Mouse (Mus musculus) spleen, adult 2 months (tissue): ENCODE measurements at regions not wholly inside any gene's neighbourhood (a gene's known extent, or its start where the extent isn't known, plus 50 kb on each side); places are given as distances from the start of the nearest gene placed in this dataset.

ENCODE experiments used
- DNase-seq, 2 experiments: peaks; one replicate each; pipeline versions ENCODE4 v3.0.0 to v3.0.0-alpha.2; 2012 to 2021; ENCODE audit warnings: low spot score in 2 of 2, low read depth in 1 of 2
- H3K27ac ChIP-seq: fragments of 200-500 bp; 2 replicates; pipeline ENCODE4 v1.5.1; 2012; ENCODE audit warnings: low read length, inconsistent platforms; ENCODE audit not compliant: insufficient read depth
- H3K27me3 ChIP-seq: fragments of 200-500 bp; 2 replicates; pipeline ENCODE4 v1.6.1; 2012; ENCODE audit warnings: mild to moderate bottlenecking, moderate library complexity, low read length, inconsistent platforms; ENCODE audit not compliant: control insufficient read depth, insufficient read depth
- H3K36me3 ChIP-seq: fragments of 200-500 bp; 2 replicates; pipeline ENCODE4 v1.6.1; 2012; ENCODE audit warnings: mild to moderate bottlenecking, low read length, inconsistent platforms; ENCODE audit not compliant: control insufficient read depth, insufficient read depth
- H3K4me1 ChIP-seq: fragments of 200-500 bp; 2 replicates; pipeline ENCODE4 v1.6.1; 2011; ENCODE audit warnings: inconsistent platforms; ENCODE audit not compliant: control insufficient read depth, insufficient read depth, insufficient read length
- H3K4me3 ChIP-seq: fragments of 200-500 bp; 2 replicates; pipeline ENCODE4 v1.5.1; 2011; ENCODE audit warnings: mild to moderate bottlenecking, inconsistent platforms; ENCODE audit not compliant: insufficient read depth, insufficient read length; ENCODE audit errors: extremely low read depth
- CTCF ChIP-seq: fragments of 200-500 bp; IDR thresholded peaks from 2 replicates; pipeline ENCODE4 v1.5.1; 2011; ENCODE audit warnings: mild to moderate bottlenecking, inconsistent platforms; ENCODE audit not compliant: insufficient read depth, insufficient read length, insufficient replicate concordance; ENCODE audit errors: extremely low read depth
- POLR2A ChIP-seq: fragments of 200-500 bp; IDR thresholded peaks from 2 replicates; pipeline ENCODE4 v1.6.1; 2011; ENCODE audit warnings: low read depth, low read length, inconsistent platforms
- WGBS: fragments of 180-500 bp; shearing (Covaris S2); methylation state at CpG from one replicate; pipeline ENCODE4 v1.1.7; 2018; 5-methylcytosine and 5-hydroxymethylcytosine counted together

- WGBS = 80% methylated on average over 6 of the region's 6 CpGs
- TF ChIP-seq POLR2A = no peak
- TF ChIP-seq CTCF = no peak
- H3K27ac ChIP-seq = no peak overlapping the region
- H3K4me3 ChIP-seq = no peak overlapping the region
- H3K27me3 ChIP-seq = no peaks in the 10 kb centered on the region
- no peak for DNase-seq
- no peaks in the 10 kb centered on the region for H3K4me1 ChIP-seq
- H3K36me3 ChIP-seq = no peaks in the 10 kb centered on the region
Measured at GRCm38 (mm10) chr3:147545329-147546006, 693.3 kb downstream of the Ttll7 start.

GRCm38 (mm10) chr3:147542285-147542684, 690.1 kb downstream of the Ttll7 start:
- Histone ChIP-seq H3K4me3 (no peak overlapping the region), H3K27me3 (no peaks in the 10 kb centered on the region), H3K36me3 (no peaks in the 10 kb centered on the region), H3K4me1 (no peaks in the 10 kb centered on the region), H3K27ac (no peak overlapping the region)
- WGBS = 89% methylated on average over 4 of the region's 4 CpGs
- TF ChIP-seq POLR2A = no peak
- no peak for TF ChIP-seq CTCF
- DNase-seq = no peak

- DNase-seq = no peak
- no peak overlapping the region for H3K27ac ChIP-seq
Measured at GRCm38 (mm10) chr3:147537584-147537983, 685.4 kb downstream of the Ttll7 start.

GRCm38 (mm10) chr3:147532196-147532595, 680.0 kb downstream of the Ttll7 start:
- no peak for DNase-seq
- no peak overlapping the region for H3K4me3 ChIP-seq
- no peaks in the 10 kb centered on the region for H3K4me1 ChIP-seq
- TF ChIP-seq CTCF (no peak), POLR2A (no peak)
- H3K36me3 ChIP-seq = no peaks in the 10 kb centered on the region
- WGBS = 66% methylated on average over 2 of the region's 2 CpGs
- H3K27me3 ChIP-seq = no peaks in the 10 kb centered on the region
- no peak overlapping the region for H3K27ac ChIP-seq

More at GRCm38 (mm10) chr3:147537584-147537983, 685.4 kb downstream of the Ttll7 start:
- no peaks in the 10 kb centered on the region for H3K27me3 ChIP-seq
- TF ChIP-seq POLR2A (no peak), CTCF (no peak)
- no peak overlapping the region for H3K4me3 ChIP-seq
- no peaks in the 10 kb centered on the region for H3K4me1 ChIP-seq
- H3K36me3 ChIP-seq = no peaks in the 10 kb centered on the region

GRCm38 (mm10) chr3:147531608-147532180, 679.5 kb downstream of the Ttll7 start:
- TF ChIP-seq CTCF (no peak), POLR2A (no peak)
- no peak overlapping the region for H3K4me3 ChIP-seq
- no peaks in the 10 kb centered on the region for H3K4me1 ChIP-seq
- no peaks in the 10 kb centered on the region for H3K27me3 ChIP-seq
- H3K27ac ChIP-seq = no peak overlapping the region
- no peaks in the 10 kb centered on the region for H3K36me3 ChIP-seq
- WGBS = 85% methylated on average over 6 of the region's 6 CpGs
- DNase-seq = no peak
